Mouse (Mus musculus): Measurements from ENCODE around the gene Clec12b.

The Clec12b gene
- long read RNA-seq, experiment 1: 0 reads
- long read RNA-seq, experiment 2: 0 reads

- intact Hi-C loops (cut with DNase I): no loop called here
These were observed at the start of gene Clec12b for GRCm38 (mm10) chr6:129385774-129386173. Gene Clec12b, minus strand, starts transcription at chr6:129385874.

GRCm38 (mm10) chr6:129434239-129434638 is 48.6 kb upstream of the Clec12b start:
- intact Hi-C loops (cut with DNase I): no loop called here

- intact Hi-C loops (cut with DNase I): no loop called here
These were observed 41.6 kb upstream of the Clec12b start for GRCm38 (mm10) chr6:129427281-129427680.

- intact Hi-C loops (cut with DNase I): no loop called here
These were observed 40.1 kb upstream of the Clec12b start for GRCm38 (mm10) chr6:129425812-129426211.

GRCm38 (mm10) chr6:129425217-129425616 is 39.5 kb upstream of the Clec12b start:
- intact Hi-C loops (cut with DNase I): no loop called here

- intact Hi-C loops (cut with DNase I): no loop called here
These were observed 38.0 kb upstream of the Clec12b start for GRCm38 (mm10) chr6:129423734-129424072.

- intact Hi-C loops (cut with DNase I): no loop called here
These were observed 37.5 kb upstream of the Clec12b start for GRCm38 (mm10) chr6:129423040-129423733.

GRCm38 (mm10) chr6:129422311-129422710 is 36.6 kb upstream of the Clec12b start:
- intact Hi-C loops (cut with DNase I): no loop called here

GRCm38 (mm10) chr6:129414177-129414576 is 28.5 kb upstream of the Clec12b start:
- intact Hi-C loops (cut with DNase I): no loop called here

- intact Hi-C loops (cut with DNase I): no loop called here
These were observed 22.9 kb upstream of the Clec12b start, which contains the start of gene Clec9a for GRCm38 (mm10) chr6:129408562-129408961. Gene Clec9a, plus strand, starts transcription at chr6:129408862.

- intact Hi-C loops (cut with DNase I): no loop called here
These were observed 21.6 kb upstream of the Clec12b start for GRCm38 (mm10) chr6:129407324-129407723.

GRCm38 (mm10) chr6:129405999-129406398 is 20.3 kb upstream of the Clec12b start:
- intact Hi-C loops (cut with DNase I): no loop called here

GRCm38 (mm10) chr6:129403391-129403790 is 17.7 kb upstream of the Clec12b start:
- intact Hi-C loops (cut with DNase I): no loop called here

GRCm38 (mm10) chr6:129402404-129402803 is 16.7 kb upstream of the Clec12b start:
- intact Hi-C loops (cut with DNase I): no loop called here

GRCm38 (mm10) chr6:129399945-129400344 is 14.3 kb upstream of the Clec12b start:
- intact Hi-C loops (cut with DNase I): no loop called here

- intact Hi-C loops (cut with DNase I): no loop called here
These were observed 11.3 kb upstream of the Clec12b start, which contains the start of gene Clec1b for GRCm38 (mm10) chr6:129396997-129397396. Gene Clec1b, plus strand, starts transcription at chr6:129397297.

- intact Hi-C loops (cut with DNase I): loop anchor here (2.0 kb wide), 3 partner anchors 83 to 165 kb away; no protein-coding TSS in a partner anchor
These were observed 8.1 kb upstream of the Clec12b start for GRCm38 (mm10) chr6:129393732-129394131.

GRCm38 (mm10) chr6:129393087-129393720 is 7.5 kb upstream of the Clec12b start:
- intact Hi-C loops (cut with DNase I): loop anchor here (2.0 kb wide), 1 partner anchor 124 kb away; no protein-coding TSS in a partner anchor

GRCm38 (mm10) chr6:129385000-129385399 is 674 bp downstream of the Clec12b start:
- intact Hi-C loops (cut with DNase I): no loop called here

- intact Hi-C loops (cut with DNase I): no loop called here
These were observed 2.2 kb downstream of the Clec12b start for GRCm38 (mm10) chr6:129383466-129383865.

- intact Hi-C loops (cut with DNase I): no loop called here
These were observed 3.9 kb downstream of the Clec12b start for GRCm38 (mm10) chr6:129381736-129382135.

- intact Hi-C loops (cut with DNase I): no loop called here
These were observed 5.2 kb downstream of the Clec12b start for GRCm38 (mm10) chr6:129380454-129380853.

Data from adrenal gland (tissue).